Mouse (Mus musculus): ENCODE measurements around the gene Camkmt.

Camkmt gene

DNA sequence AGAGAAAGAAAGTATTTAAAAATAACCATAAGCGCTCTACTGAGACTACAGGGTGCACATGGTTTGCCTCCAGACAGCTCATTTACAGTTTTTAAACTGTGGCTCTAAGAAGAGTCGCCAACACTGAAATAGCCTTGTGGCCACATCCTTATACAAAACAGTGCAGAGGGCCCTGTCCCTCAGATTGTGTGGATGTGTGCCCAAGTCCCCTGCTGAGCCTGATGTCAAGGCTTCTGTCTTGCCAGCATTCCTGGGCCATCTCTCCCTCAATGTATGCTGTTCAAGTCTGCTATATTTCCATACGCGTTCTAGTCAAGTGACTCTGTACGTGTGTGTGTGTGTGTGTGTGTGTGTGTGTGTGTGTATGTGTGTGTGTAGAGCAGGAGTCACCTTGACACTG lies 201.2 kb downstream of the Camkmt start:
- in situ Hi-C loops (cut with MseI, MboI) = no loop called here

GRCm38 (mm10) chr17:85292276-85292675 lies 201.9 kb downstream of the Camkmt start:
- in situ Hi-C loops (cut with MseI, MboI) = no loop called here

DNA sequence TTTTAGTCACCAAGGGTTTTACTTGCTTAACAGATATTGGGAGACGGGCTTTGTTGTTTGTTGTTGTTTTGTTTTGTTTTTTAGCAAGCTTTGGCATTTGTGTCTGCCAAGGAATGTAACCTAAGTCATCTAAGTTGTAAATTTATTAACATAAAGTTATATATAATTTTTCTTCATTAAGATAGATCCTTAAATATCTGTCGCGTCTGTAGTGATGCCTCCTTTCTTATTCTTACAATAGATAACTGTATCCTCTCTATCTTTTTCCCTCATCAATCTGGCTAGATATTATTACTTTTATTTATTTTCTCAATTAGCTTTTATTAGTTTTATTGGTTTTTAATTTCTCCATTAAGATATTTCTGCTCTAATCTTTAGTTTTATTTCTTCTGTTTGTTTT lies 213.3 kb downstream of the Camkmt start:
- in situ Hi-C loops (cut with MseI, MboI) = no loop called here

- in situ Hi-C loops (cut with MseI, MboI) = no loop called here
These were observed 218.2 kb downstream of the Camkmt start for GRCm38 (mm10) chr17:85308566-85308965.

DNA sequence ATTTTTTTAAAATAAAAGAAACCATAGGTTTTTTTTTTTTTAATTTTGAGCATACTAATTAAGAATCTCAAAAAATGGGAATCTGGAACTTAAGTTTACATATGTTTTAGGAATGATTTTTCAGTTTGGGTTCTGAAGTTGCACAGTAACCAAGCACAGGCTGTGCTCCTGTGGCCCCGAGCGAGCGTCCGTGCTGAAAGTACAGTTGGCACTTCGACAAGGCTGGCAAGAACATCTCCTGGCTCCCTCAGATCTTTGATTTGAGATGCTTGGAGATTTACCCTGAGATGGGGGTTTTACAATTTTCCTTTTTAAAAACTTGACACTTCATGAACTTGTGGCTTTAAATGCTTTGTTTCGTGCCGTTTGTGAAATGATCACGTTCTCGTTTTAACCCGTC lies 218.7 kb downstream of the Camkmt start:
- in situ Hi-C loops (cut with MseI, MboI) = no loop called here

GRCm38 (mm10) chr17:85311348-85311747 lies 221.0 kb downstream of the Camkmt start:
- in situ Hi-C loops (cut with MseI, MboI) = no loop called here

DNA sequence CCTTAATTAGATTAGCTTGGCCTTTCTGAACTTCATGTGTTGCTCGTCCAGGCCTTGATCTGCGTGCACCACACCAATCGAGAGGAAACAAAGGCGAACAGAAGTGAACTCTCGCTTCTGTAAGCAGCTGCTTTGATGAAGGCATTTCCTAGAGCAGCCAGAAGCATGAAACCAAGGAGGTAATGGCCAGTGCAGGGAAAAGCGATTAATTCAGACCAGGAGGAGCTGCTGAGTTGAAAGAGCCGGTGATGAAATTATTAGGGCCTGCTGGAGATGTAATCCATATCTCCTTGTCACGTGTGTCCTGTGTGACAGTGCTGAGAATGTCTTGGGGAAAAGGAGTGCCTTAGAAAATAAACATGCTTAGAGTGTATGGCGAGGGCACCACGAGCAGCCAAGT lies 228.0 kb downstream of the Camkmt start:
- in situ Hi-C loops (cut with MseI, MboI) = no loop called here

DNA sequence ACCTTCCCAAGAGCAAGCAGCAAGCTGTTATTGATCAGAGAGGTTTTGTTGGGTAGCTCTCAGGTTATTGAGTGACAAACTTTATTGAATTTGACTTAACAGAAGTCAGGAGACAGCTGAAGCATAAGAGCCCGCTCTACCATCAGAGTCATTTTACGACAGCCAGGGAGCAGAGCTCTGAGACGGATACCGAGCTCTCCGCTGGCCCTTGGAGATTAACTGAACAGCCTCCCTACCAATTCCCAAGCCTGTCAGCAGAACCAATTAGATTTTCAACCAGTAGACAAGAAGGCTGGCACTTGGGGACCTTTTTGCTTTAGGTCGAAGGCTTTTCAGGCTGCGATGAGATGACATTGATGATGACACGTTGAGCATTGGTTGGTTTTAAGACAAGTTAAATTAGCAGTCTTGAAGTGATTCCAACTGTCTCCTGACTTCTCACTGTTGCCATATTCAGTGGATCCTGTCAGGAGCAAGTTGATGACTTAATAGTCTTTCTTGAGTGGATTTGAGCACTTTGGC lies 229.5 kb downstream of the Camkmt start:
- in situ Hi-C loops (cut with MseI, MboI) = no loop called here

DNA sequence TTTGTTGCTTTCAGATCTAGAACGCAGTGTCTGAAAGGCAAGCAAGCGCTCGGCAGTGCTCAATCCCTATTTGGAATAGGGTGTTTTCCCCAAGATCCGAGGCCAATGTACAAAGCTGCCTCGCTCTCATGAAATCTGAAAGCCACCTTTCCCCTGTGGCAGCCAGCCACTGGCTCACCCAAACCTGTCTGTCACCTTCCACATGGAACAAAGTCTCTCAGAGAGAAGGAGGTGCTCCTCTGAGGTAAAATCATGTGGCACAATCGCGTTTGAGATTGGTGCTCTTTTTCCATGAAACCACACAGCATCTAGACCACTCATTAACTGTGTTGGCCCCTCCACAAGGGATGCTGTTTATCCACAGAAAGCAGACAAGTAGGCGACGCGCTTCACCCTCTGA lies 238.5 kb downstream of the Camkmt start:
- in situ Hi-C loops (cut with MseI, MboI) = no loop called here

GRCm38 (mm10) chr17:85335464-85335863 lies 245.1 kb downstream of the Camkmt start:
- in situ Hi-C loops (cut with MseI, MboI) = no loop called here

DNA sequence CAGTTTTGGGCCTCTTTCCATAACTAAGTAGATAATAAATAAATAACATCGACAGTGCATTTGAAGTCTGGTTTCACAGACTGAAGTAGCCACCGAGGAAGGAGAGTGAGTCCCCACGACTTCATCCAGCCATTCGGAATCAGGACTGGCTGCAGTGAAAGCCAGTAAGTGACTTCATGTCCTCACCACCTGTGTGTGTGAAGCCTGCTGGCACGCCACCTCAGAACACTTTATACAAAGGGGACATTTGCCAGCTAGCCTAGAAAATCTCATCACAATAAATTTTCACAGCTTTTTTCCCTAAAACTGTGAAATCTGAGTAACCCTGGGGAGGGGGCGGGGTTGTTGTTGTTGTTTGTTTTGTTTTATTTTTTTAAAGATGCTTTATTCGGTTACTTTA lies 247.3 kb downstream of the Camkmt start:
- in situ Hi-C loops (cut with MseI, MboI) = no loop called here

DNA sequence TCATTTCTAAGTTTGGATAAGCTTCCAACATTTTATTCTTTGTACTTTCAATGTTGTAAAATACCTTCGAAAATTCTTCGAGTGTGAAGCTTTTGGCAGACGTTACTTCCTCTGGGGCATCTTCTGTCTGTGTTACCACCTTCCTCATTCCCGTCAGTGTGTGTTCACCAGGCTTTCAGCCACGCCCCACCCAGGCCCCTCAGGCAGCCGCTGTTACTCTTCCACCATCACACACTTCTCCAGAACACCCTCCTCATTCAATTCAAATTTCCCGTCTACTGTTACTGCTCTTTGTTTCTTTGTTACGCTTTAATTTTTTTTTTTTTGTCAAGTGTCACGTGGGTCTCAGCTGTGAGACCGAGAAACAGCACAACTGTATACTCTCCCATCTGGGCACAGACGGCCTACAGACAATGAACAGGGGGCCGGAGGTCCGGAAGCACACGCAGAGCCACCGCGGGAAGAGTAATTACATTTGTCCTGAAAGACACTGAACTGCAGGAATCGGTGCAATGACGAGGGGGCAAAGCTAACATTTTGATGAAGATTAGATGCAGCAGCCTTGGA lies 250.9 kb downstream of the Camkmt start:
- in situ Hi-C loops (cut with MseI, MboI) = no loop called here

DNA sequence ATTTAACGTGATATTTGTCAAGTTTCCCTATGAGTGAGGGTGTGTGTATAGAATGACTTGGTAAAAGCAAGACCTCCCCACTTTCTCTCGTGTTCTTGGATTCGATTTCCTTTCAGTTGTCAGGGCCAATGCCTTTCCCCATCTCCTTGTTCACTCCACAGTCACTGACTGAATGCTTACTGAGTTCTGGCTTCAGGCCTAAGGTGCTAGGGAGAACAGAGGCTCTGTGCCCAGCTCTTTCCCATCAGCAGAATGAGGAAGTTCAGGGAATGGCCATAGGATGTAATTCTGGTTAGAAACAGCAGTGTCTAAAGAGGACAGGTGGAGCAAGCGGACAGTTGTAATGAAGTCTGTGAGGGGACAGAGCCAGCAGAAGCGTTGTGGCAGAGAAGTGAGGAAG lies 252.1 kb downstream of the Camkmt start:
- in situ Hi-C loops (cut with MseI, MboI) = no loop called here

DNA sequence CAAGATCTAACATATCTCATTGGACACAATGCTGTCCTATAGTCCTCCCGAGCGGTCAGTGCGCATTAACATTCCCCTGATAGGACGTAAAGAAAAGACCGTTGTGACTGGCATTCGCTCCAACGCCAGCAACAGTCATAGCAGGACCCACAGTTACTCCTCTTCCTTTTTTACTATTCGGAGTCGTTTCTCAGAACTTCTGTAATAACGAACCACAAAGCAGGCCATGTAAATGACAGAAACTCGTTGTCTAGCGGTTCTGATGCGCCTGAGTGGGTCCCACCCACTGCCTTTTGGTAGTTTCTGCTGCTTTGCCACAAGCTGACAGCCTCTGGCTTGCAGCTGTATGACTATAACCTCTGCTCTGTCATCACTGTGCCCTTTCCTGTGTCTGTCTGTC lies 253.1 kb downstream of the Camkmt start:
- in situ Hi-C loops (cut with MseI, MboI) = no loop called here

DNA sequence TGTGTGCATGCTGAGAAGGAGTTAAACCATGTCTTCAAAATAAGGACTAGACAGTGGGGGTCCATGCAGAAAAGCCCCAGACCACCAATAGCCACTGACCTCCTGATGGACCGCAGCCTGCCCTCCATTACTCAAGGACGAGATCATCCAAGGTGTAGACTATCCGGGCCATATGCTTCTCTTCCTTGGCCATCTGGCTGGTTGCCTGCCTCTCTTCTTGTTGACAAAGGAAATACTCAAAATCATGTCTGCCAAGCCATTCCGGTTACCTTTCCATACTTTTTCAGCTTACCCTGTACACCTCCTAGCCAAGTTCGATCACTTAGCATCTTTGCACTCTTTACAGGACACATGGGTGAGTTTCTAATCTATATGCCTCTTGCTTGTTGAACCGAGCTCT lies 256.3 kb downstream of the Camkmt start:
- in situ Hi-C loops (cut with MseI, MboI) = no loop called here

DNA sequence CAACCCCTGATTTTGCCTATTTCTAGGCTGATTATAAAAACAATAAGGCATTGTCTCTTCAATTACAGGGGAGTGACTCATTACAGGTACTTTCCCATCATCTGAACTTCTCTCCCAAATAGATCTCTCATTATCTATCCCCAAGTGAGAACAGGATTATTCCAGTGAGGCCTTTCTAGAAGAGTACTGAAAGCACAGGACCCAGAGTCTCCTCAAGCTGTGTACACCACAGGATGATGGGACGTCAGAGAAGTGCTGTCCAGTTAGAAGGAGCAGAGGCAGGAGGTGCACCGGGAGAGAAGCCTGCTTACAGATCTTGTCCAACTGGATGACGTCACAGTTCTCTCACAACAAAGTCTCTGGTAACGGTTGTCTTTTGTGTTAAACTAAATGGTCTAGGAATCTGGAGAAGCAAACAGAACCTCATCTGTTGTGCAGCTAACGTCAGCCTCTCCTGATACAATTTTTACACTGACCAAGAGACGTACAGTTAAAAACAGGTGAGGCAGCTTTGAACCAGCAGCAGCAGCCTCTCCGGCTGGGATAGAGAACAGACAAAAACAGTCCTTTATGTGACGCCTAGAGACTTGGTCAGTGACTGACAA lies 259.1 kb downstream of the Camkmt start:
- in situ Hi-C loops (cut with MseI, MboI) = no loop called here

GRCm38 (mm10) chr17:85351301-85351700 lies 260.9 kb downstream of the Camkmt start:
- in situ Hi-C loops (cut with MseI, MboI) = no loop called here

- in situ Hi-C loops (cut with MseI, MboI) = no loop called here
These were observed 262.4 kb downstream of the Camkmt start for GRCm38 (mm10) chr17:85352731-85353130.

GRCm38 (mm10) chr17:85353191-85353590 lies 262.8 kb downstream of the Camkmt start:
- in situ Hi-C loops (cut with MseI, MboI) = no loop called here

DNA sequence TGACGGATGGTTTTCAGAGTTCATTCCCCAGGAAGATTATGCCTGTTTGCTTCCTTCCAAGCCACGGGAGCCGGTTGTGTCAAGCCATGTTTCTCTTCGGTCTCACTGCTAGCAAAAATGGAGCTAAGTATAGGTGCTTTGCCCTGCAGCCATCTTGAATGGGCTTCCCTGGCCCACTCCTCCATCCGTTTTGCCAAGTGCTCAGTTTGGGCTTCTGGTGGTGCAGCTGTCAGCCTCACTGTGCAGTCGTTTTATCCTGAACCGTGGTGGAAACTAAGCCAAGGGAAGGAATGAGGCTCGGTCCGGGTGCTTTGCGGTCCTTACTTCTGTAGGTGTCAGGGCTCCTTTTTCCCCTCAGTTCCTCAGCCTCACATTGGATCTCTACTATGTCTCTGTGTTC lies 263.3 kb downstream of the Camkmt start:
- in situ Hi-C loops (cut with MseI, MboI) = no loop called here

GRCm38 (mm10) chr17:85355356-85355755 lies 265.0 kb downstream of the Camkmt start:
- in situ Hi-C loops (cut with MseI, MboI) = no loop called here

DNA sequence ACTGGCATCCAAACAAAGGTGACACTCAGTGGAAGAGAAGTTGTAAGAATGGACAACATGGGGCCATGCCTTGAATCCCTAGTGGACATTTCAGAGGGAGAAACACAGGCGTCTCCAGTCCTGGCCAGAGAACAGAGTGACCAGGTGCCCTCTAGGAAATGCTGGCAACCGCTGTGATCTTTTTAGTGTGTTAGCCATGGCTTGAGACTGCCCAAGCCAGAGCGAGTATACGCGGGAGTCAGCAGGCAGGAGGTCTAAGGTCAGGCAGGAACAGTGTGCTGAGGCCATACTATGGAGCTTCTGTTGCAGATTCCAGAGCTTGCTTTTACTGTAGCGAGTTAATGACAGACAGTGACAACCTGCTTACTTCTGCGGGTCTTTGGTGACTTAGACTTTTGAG lies 270.7 kb downstream of the Camkmt start:
- in situ Hi-C loops (cut with MseI, MboI) = no loop called here

GRCm38 (mm10) chr17:85367319-85367718 lies 277.0 kb downstream of the Camkmt start:
- in situ Hi-C loops (cut with MseI, MboI) = no loop called here

GRCm38 (mm10) chr17:85368776-85369175 lies 278.4 kb downstream of the Camkmt start:
- in situ Hi-C loops (cut with MseI, MboI) = no loop called here
